Mouse (Mus musculus): Measurements from ENCODE around the gene Nr3c2. TPM values are rescaled to one million over a fixed set of nuclear protein-coding genes. Genes with fewer than 3 reads are reported as not detected.

Gene Nr3c2
- polyA plus RNA-seq, 1 experiment = 7.6 TPM

DNA sequence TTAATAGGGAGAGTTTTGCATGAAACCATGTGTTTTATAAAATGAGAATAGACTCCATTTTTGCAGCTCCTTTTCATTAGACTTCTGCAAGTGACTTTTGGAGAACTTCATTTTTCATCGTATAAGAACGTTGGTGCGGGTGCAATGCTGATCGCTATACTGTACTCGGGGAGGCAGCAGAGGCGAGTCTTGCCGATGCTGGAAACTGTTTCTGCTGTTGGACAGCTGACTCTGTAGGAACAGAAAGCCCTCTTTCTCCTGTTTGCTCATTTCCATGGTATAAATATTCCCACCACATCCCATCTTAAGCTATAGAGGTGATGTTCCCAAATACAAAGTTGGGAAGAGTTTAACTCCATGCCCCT is 135.2 kb downstream of the Nr3c2 start:
- Histone ChIP-seq H3K36me3 (ENCODE audit: control insufficient read depth, insufficient read depth, low read length) (no peaks in the 10 kb centered on the region), H3K27ac (ENCODE audit: insufficient read depth, low read depth, low read length) (no peak overlapping the region), H3K27me3 (replicated peaks; ENCODE audit: control insufficient read depth, insufficient read depth, low read length) (no peaks in the 10 kb centered on the region), H3K4me1 (ENCODE audit: control insufficient read depth, insufficient read depth, low read length) (no peaks in the 10 kb centered on the region), H3K4me3 (ENCODE audit: insufficient read depth, low read depth, low read length) (no peak overlapping the region)
- DNase-seq = no peak
- TF ChIP-seq POLR2A (IDR thresholded peaks at IDR 0.05; ENCODE audit: low read depth, low read length) (no peak), CTCF (conservative IDR thresholded peaks at IDR 0.05; ENCODE audit: insufficient read depth, insufficient read length, low read depth, low read length) (no peak)
- 91% methylated on average over 7 of the region's 7 CpGs for WGBS

DNA sequence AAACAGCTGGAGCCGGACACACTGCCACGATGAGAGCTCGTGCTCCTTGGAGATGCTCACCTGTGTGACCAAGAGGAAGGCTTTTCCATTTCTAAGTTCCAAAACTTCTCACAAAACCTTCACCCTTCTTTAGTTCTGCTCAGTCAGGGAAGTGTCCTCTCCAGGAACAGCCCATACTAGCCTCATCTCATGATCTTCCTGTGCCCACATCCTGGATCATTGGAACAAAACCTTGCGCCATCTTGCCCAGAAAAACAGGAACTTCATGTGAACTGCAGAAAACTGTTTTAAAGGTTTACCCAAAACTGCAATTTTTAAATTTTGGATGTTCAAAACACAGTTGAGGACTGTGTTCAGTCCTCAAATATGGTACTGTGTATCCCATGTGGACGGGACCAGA is 142.0 kb downstream of the Nr3c2 start:
- no peak for DNase-seq
- H3K4me3 ChIP-seq (ENCODE audit: insufficient read depth, low read depth, low read length) = no peak overlapping the region
- no peaks in the 10 kb centered on the region for H3K36me3 ChIP-seq (ENCODE audit: control insufficient read depth, insufficient read depth, low read length)
- TF ChIP-seq CTCF (conservative IDR thresholded peaks at IDR 0.05; ENCODE audit: insufficient read depth, insufficient read length, low read depth, low read length) = no peak
- TF ChIP-seq POLR2A (IDR thresholded peaks at IDR 0.05; ENCODE audit: low read depth, low read length) = no peak
- H3K27me3 ChIP-seq (replicated peaks; ENCODE audit: control insufficient read depth, insufficient read depth, low read length) = no peaks in the 10 kb centered on the region
- 96% methylated on average over 5 of the region's 5 CpGs for WGBS
- no peaks in the 10 kb centered on the region for H3K4me1 ChIP-seq (ENCODE audit: control insufficient read depth, insufficient read depth, low read length)
- H3K27ac ChIP-seq (ENCODE audit: insufficient read depth, low read depth, low read length) = no peak overlapping the region

GRCm38 (mm10) chr8:77044849-77045248 is 145.6 kb downstream of the Nr3c2 start:
- 87% methylated on average over 12 of the region's 12 CpGs for WGBS
- no peak for DNase-seq
- Histone ChIP-seq H3K27me3 (replicated peaks; ENCODE audit: control insufficient read depth, insufficient read depth, low read length) (no peaks in the 10 kb centered on the region), H3K4me3 (ENCODE audit: insufficient read depth, low read depth, low read length) (no peak overlapping the region), H3K4me1 (ENCODE audit: control insufficient read depth, insufficient read depth, low read length) (0 out of 2 replicates have a peak, but pooled peaks cover 2% of the 10 kb centered on the region), H3K27ac (ENCODE audit: insufficient read depth, low read depth, low read length) (no peak overlapping the region), H3K36me3 (ENCODE audit: control insufficient read depth, insufficient read depth, low read length) (no peaks in the 10 kb centered on the region)
- TF ChIP-seq POLR2A (IDR thresholded peaks at IDR 0.05; ENCODE audit: low read depth, low read length) (no peak), CTCF (conservative IDR thresholded peaks at IDR 0.05; ENCODE audit: insufficient read depth, insufficient read length, low read depth, low read length) (no peak)

DNA sequence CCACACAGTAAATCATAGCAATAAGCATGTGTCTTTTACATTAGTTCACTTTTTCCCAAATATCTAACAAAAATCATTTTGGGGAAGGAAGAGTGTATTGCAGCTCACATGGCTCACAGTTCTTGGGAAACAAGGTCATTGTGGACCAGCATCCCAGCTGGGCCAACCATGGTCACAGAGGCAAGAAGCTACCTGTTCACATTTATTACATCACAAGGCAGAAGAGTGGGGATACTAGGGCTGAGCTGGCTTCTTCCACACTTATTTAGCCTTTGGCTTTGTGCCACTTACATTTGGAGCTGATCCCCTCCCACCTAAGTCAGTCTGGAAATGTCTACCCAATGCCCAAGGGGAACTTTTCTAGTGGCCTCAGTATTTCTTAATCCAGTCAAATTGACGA is 146.5 kb downstream of the Nr3c2 start:
- WGBS = 91% methylated on average over 1 of the region's 1 CpGs
- 0 out of 2 replicates have a peak, but pooled peaks cover 2% of the 10 kb centered on the region for H3K4me1 ChIP-seq (ENCODE audit: control insufficient read depth, insufficient read depth, low read length)
- no peak for DNase-seq
- no peaks in the 10 kb centered on the region for H3K27me3 ChIP-seq (replicated peaks; ENCODE audit: control insufficient read depth, insufficient read depth, low read length)
- H3K27ac ChIP-seq (ENCODE audit: insufficient read depth, low read depth, low read length) = no peak overlapping the region
- TF ChIP-seq CTCF (conservative IDR thresholded peaks at IDR 0.05; ENCODE audit: insufficient read depth, insufficient read length, low read depth, low read length) = no peak
- no peak for TF ChIP-seq POLR2A (IDR thresholded peaks at IDR 0.05; ENCODE audit: low read depth, low read length)
- H3K4me3 ChIP-seq (ENCODE audit: insufficient read depth, low read depth, low read length) = no peak overlapping the region
- H3K36me3 ChIP-seq (ENCODE audit: control insufficient read depth, insufficient read depth, low read length) = no peaks in the 10 kb centered on the region

DNA sequence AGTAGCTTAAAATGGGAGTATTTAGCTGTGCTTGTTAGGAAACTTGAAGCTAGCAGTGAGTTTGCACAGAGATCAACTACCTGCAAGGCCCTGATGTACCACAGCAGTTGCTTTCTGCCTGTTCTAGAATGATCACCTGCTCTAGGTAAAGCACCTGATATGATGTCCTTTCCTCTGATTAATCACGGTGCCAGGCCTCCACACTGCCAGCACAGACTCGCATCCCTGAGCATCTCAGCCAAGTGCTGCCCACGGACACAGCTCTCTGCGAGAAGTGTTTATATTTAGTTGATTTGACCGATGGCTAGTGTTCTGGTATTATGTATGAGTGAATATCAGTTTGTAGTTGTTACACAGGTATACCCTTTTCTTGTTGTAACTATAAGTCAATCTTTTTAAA is 147.0 kb downstream of the Nr3c2 start:
- Histone ChIP-seq H3K27ac (ENCODE audit: insufficient read depth, low read depth, low read length) (no peak overlapping the region), H3K4me3 (ENCODE audit: insufficient read depth, low read depth, low read length) (no peak overlapping the region), H3K27me3 (replicated peaks; ENCODE audit: control insufficient read depth, insufficient read depth, low read length) (no peaks in the 10 kb centered on the region), H3K36me3 (ENCODE audit: control insufficient read depth, insufficient read depth, low read length) (no peaks in the 10 kb centered on the region), H3K4me1 (ENCODE audit: control insufficient read depth, insufficient read depth, low read length) (0 out of 2 replicates have a peak, but pooled peaks cover 2% of the 10 kb centered on the region)
- TF ChIP-seq CTCF (conservative IDR thresholded peaks at IDR 0.05; ENCODE audit: insufficient read depth, insufficient read length, low read depth, low read length) (no peak), POLR2A (IDR thresholded peaks at IDR 0.05; ENCODE audit: low read depth, low read length) (no peak)
- WGBS = 91% methylated on average over 5 of the region's 5 CpGs
- DNase-seq = no peak

DNA sequence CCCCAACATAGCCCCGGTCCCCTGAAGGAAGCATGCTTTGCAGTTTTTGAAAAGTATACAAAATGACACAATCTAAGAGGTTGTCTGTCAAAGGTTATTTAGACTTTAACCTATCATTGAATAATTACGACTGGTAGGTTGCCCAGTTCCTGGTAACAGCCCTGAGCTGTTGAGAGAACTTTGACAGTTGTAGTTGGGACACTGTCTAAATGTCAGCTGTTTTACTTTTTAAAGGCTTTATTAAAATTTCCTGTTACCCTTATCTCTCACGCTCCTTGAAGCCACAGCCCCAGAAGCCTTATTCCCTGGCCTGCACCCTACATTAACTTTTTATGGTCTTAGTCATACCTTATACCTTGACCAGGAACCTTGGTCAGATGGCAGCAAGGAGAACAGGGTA is 147.5 kb downstream of the Nr3c2 start:
- TF ChIP-seq POLR2A (IDR thresholded peaks at IDR 0.05; ENCODE audit: low read depth, low read length) = no peak
- no peak for TF ChIP-seq CTCF (conservative IDR thresholded peaks at IDR 0.05; ENCODE audit: insufficient read depth, insufficient read length, low read depth, low read length)
- no peak overlapping the region for H3K27ac ChIP-seq (ENCODE audit: insufficient read depth, low read depth, low read length)
- no peak overlapping the region for H3K4me3 ChIP-seq (ENCODE audit: insufficient read depth, low read depth, low read length)
- DNase-seq = no peak
- 43% methylated on average over 3 of the region's 3 CpGs for WGBS
- H3K36me3 ChIP-seq (ENCODE audit: control insufficient read depth, insufficient read depth, low read length) = no peaks in the 10 kb centered on the region
- no peaks in the 10 kb centered on the region for H3K27me3 ChIP-seq (replicated peaks; ENCODE audit: control insufficient read depth, insufficient read depth, low read length)
- 0 out of 2 replicates have a peak, but pooled peaks cover 2% of the 10 kb centered on the region for H3K4me1 ChIP-seq (ENCODE audit: control insufficient read depth, insufficient read depth, low read length)

DNA sequence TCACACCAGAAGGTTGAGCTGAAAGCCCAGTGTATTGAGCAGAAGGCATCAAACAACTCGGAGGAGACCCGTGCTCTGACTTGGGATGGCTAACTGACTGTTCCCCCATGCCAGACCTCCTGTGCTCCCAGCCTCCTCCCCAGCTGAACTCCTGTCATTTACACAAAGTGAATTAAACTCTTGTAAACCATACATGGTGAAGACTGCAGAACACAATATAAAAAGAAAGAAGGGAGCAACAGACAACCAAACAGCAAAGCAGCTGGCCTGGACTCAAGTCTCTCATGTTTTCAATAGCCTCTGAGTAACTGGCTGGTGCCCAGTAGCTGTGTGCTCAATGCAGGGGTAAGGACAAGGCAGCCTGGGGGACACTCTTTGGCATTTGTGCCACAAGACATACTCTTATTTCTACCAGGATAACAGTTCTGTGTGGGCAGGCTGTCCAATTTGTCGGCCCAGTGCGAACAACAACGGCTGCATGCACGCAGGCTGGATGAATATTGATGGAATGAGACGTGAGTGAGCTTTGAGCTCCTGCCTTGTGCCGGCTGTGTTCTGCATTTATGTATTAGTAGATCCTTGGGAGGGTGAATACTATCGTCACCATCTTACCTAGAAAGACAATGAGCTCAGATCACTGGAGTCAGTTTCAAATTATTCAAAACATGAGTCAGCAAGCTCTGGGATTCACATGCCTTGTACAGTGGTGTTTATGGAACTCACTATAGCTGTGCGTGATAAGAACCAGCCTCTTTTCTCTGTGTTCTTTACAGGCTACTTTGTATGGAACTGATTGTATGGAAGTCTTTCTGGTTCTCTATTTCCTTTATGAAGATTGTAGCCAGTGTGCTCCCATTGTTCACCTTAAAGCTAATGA is 152.4 kb downstream of the Nr3c2 start:
- DNase-seq = no peak
- Histone ChIP-seq H3K4me1 (ENCODE audit: control insufficient read depth, insufficient read depth, low read length) (0 out of 2 replicates have a peak, but pooled peaks cover 2% of the 10 kb centered on the region), H3K27ac (ENCODE audit: insufficient read depth, low read depth, low read length) (no peak overlapping the region), H3K4me3 (ENCODE audit: insufficient read depth, low read depth, low read length) (no peak overlapping the region), H3K27me3 (replicated peaks; ENCODE audit: control insufficient read depth, insufficient read depth, low read length) (no peaks in the 10 kb centered on the region), H3K36me3 (ENCODE audit: control insufficient read depth, insufficient read depth, low read length) (no peaks in the 10 kb centered on the region)
- 85% methylated on average over 10 of the region's 10 CpGs for WGBS
- no peak for TF ChIP-seq CTCF (conservative IDR thresholded peaks at IDR 0.05; ENCODE audit: insufficient read depth, insufficient read length, low read depth, low read length)
- no peak for TF ChIP-seq POLR2A (IDR thresholded peaks at IDR 0.05; ENCODE audit: low read depth, low read length)

Data from kidney, adult 2 months (tissue).